Mouse (Mus musculus) midbrain, embryonic 13.5 days (tissue): Measurements from ENCODE around the gene Serpina1d. TPM values are rescaled to one million over a fixed set of nuclear protein-coding genes. Genes with fewer than 3 reads are reported as not detected.
"Not testable (repeated sequence)": the region's sequence is repeated elsewhere in the genome, so short reads cannot be mapped to it uniquely, and the experiment has no call there.

Experiments
- ATAC-seq: fragments of 200-750 bp; cut with Nextera tagmentation; 2 replicates; pipeline ENCODE4 v1.8.0; 2017; ENCODE audit warnings: mild to moderate bottlenecking, moderate TSS enrichment, moderate library complexity
- H3K27ac ChIP-seq: fragments of 300-500 bp; sonication (generic); 2 replicates; pipeline ENCODE4 v1.5.1; 2015; ENCODE audit warnings: inconsistent platforms, mild to moderate bottlenecking, moderate library complexity
- H3K27me3 ChIP-seq: fragments of 300-500 bp; sonication (generic); 2 replicates; pipeline ENCODE4 v1.6.1; 2015; ENCODE audit warnings: mild to moderate bottlenecking, inconsistent platforms
- H3K36me3 ChIP-seq: fragments of 300-500 bp; sonication (generic); 2 replicates; pipeline ENCODE4 v1.6.1; 2015; ENCODE audit warnings: mild to moderate bottlenecking, inconsistent platforms
- H3K4me1 ChIP-seq: fragments of 300-500 bp; sonication (generic); replicated peaks from 2 replicates; pipeline ENCODE4 v1.6.1; 2015; ENCODE audit warnings: inconsistent platforms
- H3K4me2 ChIP-seq: fragments of 300-500 bp; sonication (generic); replicated peaks from 2 replicates; pipeline ENCODE4 v1.6.1; 2015; ENCODE audit warnings: moderate library complexity, mild to moderate bottlenecking, inconsistent platforms
- H3K4me3 ChIP-seq: fragments of 300-500 bp; sonication (generic); replicated peaks from 2 replicates; pipeline ENCODE4 v1.5.1; 2015; ENCODE audit warnings: mild to moderate bottlenecking, inconsistent platforms
- H3K9ac ChIP-seq: fragments of 300-500 bp; sonication (generic); replicated peaks from 2 replicates; pipeline ENCODE4 v1.6.1; 2015; ENCODE audit warnings: mild to moderate bottlenecking, inconsistent platforms
- H3K9me3 ChIP-seq: fragments of 300-500 bp; sonication (generic); 2 replicates; pipeline ENCODE4 v1.6.1; 2016; ENCODE audit warnings: mild to moderate bottlenecking, inconsistent platforms
- WGBS: fragments of 180-500 bp; shearing (Covaris S2); methylation state at CpG from one replicate; pipeline ENCODE4 v1.1.7; 2015; 5-methylcytosine and 5-hydroxymethylcytosine counted together
- polyA plus RNA-seq: library from polyadenylated mRNA; unstranded; fragments of >200 nt; fragmentation: Nextera tagmentation; extraction: Ambion mirVana; gene quantifications from 2 replicates; pipeline ENCODE4 v1.2.1, GENCODE M21; 2015

Gene Serpina1d
- polyA plus RNA-seq: not detected in 2 replicates

DNA sequence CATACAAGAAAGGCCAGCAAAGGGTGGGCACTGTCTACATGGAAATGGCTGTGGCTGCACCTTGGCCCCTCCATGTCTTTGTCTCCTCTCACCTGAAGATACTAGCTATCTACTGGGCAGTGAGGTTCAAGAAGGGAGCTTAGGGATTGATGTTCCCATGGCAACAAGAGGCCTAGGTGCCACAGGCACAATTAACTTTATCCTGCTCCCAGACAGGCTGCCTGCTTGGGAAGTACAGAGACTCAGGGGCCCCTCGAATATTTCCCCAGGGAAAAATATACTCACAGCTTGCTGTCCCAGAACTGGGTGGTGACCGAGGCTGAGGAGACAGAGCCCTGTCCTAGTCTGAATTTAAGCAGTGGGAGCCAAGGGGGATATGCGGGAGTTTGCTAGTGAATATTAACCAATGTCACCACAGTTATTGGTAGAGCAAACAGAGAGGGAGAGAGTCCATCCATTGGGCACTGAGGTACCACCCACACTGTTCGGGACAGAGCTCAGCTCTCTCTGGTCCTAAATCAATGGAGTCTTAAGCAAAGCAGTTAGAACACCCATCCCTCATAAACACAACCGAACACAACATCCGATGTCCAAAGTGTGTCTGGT is at the start of gene Serpina1d:
Gene Serpina1d, minus strand, starts transcription at position 347 of the 606 bp plus-strand sequence.
- H3K27ac ChIP-seq, H3K36me3 ChIP-seq, H3K4me3 ChIP-seq, ATAC-seq, H3K9ac ChIP-seq, H3K27me3 ChIP-seq, H3K9me3 ChIP-seq, H3K4me2 ChIP-seq, H3K4me1 ChIP-seq: not testable (repeated sequence)
- WGBS: 82% methylated on average over 6 of the region's 6 CpGs

DNA sequence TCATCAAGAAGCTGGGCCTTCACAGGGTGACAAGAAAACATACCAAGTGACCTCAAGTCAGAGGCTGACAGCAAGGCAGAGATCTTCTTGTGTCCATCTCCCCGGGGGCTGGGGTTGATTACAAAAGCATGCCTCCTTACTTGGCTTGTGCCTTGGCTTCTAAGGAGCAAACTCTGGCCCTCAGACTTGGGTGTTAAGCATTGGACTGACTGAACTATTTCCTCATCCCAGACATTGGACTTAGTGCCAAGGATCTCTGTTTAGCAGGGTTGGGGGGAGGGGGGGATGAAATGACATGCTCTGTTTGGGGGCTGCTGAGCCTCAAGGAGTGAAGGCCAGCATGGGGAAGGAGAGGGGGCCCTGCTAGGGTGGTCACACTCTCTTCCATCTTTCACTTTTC is 2.8 kb downstream of the Serpina1d start:
- H3K9ac ChIP-seq, H3K36me3 ChIP-seq, H3K27me3 ChIP-seq, H3K4me3 ChIP-seq, ATAC-seq, H3K27ac ChIP-seq, H3K4me2 ChIP-seq, H3K4me1 ChIP-seq: not testable (repeated sequence)
- WGBS: 71% methylated on average over 1 of the region's 1 CpGs
- H3K9me3 ChIP-seq: peaks cover 11% of the 10 kb centered on the region

DNA sequence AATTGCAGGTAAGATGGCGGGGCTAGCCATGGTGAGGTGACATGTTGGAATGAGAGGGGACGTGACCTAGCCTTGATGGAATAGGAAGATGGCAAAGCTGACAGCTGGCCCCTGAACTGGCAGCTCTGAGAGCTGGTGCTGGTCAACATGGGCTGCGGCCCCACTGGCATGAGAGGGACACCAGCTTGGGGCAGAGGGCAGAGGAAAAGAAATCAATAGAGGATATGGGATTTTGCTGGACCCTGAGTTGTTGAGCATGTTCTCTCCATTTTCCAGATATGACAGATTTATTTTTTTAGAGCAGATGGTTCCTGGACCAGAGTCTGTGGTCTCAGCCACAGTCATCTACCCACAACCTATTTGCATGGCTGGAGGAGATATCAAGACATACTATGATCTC is 10.3 kb downstream of the Serpina1d start:
- 80% methylated on average over 3 of the region's 3 CpGs for WGBS
- H3K4me3 ChIP-seq, H3K36me3 ChIP-seq, H3K27me3 ChIP-seq, H3K4me1 ChIP-seq, H3K27ac ChIP-seq, ATAC-seq, H3K4me2 ChIP-seq, H3K9ac ChIP-seq: not testable (repeated sequence)
- H3K9me3 ChIP-seq: peaks cover 16% of the 10 kb centered on the region

DNA sequence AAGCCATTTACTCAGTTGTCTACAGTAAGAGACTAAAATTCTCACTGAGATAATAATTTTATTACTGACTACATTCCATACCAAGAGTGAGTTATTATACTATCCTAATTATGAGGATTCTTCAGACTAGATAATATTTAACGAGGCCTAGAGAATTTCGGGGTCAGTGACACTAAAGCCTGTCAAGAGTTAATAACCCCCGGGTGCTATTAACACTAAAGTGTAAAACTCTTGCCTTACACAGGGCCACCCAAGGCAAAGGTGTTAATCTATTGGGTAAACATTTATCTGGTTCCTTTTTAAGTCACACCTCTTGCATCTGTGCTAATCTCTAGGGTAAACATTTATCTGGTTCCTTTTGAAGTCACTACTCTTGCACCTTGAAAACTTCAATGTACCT is 13.1 kb downstream of the Serpina1d start:
- H3K9me3 ChIP-seq, H3K27me3 ChIP-seq, ATAC-seq, H3K4me1 ChIP-seq, H3K27ac ChIP-seq, H3K4me2 ChIP-seq, H3K9ac ChIP-seq, H3K4me3 ChIP-seq, H3K36me3 ChIP-seq: not testable (repeated sequence)
- WGBS: 90% methylated on average over 3 of the region's 3 CpGs

DNA sequence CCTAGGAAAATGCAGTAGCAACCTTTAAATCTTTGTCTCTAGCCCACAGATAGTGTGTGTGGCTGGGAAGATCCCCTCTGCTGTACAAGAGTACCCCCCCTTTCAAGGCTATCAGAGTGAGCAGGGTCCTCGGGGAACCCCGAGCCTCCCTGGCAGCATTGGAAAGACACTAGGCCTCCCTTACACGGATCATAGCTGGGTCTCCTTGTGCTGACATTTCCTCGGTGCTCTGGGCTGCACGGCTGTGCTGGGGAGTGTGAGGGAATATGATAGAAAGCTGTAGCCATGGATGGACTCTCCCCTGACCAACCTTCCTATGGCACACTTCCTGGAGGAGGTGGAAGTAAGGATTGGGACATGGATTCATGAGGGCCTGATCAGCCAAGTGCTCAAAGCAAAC is 27.4 kb downstream of the Serpina1d start:
- not testable (repeated sequence) for H3K4me1 ChIP-seq, H3K36me3 ChIP-seq, H3K4me3 ChIP-seq, H3K27me3 ChIP-seq, H3K4me2 ChIP-seq, H3K27ac ChIP-seq, H3K9me3 ChIP-seq, H3K9ac ChIP-seq, ATAC-seq
- 86% methylated on average over 5 of the region's 5 CpGs for WGBS

DNA sequence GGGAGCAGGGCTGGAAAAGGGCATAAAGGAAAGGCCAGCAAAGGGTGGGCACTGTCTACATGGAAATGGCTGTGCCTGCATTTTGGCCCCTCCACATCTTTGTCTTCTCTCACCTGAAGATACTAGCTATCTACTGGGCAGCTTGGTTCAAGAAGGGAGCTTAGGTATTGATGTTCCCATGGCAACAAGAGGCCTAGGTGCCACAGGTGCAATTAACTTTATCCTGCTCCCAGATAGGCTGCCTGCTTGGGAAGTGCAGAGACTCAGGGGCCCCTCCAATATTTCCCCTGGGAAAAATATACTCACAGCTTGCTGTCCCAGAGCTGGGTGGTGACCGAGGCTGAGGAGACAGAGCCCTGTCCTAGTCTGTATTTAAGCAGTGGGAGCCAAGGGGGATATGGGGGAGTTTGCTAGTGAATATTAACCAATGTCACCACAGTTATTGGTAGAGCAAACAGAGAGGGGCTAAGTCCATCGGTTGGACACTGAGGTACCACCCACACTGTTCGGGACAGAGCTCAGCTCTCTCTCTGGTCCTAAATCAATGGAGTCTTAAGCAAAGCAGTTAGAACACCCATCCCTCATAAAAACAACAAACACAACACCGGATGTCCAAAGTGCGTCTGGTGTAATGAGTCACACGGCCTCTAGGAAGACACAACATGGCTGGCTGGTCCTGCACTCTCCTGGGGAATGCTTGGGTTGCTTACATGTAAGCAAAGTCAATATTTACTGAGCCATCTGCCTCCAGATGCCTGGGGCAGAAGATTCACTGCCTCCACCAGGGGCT is 35.4 kb downstream of the Serpina1d start:
- H3K4me1 ChIP-seq, H3K27ac ChIP-seq, H3K27me3 ChIP-seq, H3K9me3 ChIP-seq, H3K36me3 ChIP-seq, H3K9ac ChIP-seq, H3K4me2 ChIP-seq, ATAC-seq, H3K4me3 ChIP-seq: not testable (repeated sequence)
- WGBS: 93% methylated on average over 6 of the region's 6 CpGs

DNA sequence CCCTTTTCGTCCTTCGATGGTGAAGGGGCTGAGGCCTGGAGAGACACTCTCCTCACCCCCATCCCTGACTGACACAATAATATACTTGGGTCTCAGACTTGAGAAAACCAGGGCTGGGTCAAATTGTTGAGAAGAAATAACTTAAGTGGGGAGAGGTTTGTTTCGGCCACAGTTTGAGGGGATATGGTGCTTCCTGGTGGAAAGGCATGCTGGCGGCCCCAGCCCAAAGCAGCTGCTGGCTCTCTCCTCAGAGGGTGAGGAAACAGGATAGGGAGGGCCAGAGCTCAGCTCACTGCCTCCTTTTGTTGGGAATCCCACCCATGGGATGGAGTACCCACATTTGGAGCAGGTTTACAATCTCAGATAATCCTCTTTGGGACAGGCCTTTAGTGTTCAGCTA is 37.8 kb downstream of the Serpina1d start:
- H3K27ac ChIP-seq, H3K4me3 ChIP-seq, ATAC-seq, H3K9me3 ChIP-seq, H3K36me3 ChIP-seq, H3K4me1 ChIP-seq, H3K9ac ChIP-seq, H3K27me3 ChIP-seq, H3K4me2 ChIP-seq: not testable (repeated sequence)
- 89% methylated on average over 4 of the region's 4 CpGs for WGBS

DNA sequence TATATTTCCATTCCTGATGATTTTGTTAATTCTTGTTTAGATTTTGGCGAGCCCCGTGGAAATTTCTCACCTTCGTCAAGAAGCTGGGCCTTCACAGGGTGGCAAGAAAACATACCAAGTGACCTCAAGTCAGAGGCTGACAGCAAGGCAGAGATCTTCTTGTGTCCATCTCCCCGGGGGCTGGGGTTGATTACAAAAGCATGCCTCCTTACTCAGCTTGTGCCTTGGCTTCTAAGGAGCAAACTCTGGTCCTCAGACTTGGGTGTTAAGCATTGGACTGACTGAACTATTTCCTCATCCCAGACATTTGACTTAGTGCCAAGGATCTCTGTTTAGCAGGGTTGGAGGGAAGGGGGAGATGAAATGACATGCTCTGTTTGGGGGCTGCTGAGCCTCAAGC is 38.3 kb downstream of the Serpina1d start:
- not testable (repeated sequence) for ATAC-seq, H3K9ac ChIP-seq
- WGBS: 92% methylated on average over 4 of the region's 4 CpGs

More for the DNA sequence above, 38.3 kb downstream of the Serpina1d start:
- not testable (repeated sequence) for H3K27me3 ChIP-seq, H3K4me2 ChIP-seq, H3K9me3 ChIP-seq, H3K4me1 ChIP-seq, H3K27ac ChIP-seq, H3K4me3 ChIP-seq, H3K36me3 ChIP-seq

Other genes starting within 250 kb of the Serpina1d start
- gene Ppp4r4, start 241.3 kb downstream of the Serpina1d start, polyA plus RNA-seq: 2.0 and 2.2 TPM in 2 replicates
- gene Serpina10, start 142.1 kb downstream of the Serpina1d start, polyA plus RNA-seq: 0.05 TPM in 1 of 2 replicates, not detected in the other
- gene Serpina6, start 116.4 kb downstream of the Serpina1d start, polyA plus RNA-seq: 0.26 TPM in 1 of 2 replicates, not detected in the other
- gene Serpina16, start 97.5 kb downstream of the Serpina1d start, polyA plus RNA-seq: not detected in 2 replicates
- 0.13 TPM in 1 of 2 replicates, not detected in the other for gene Serpina1f, start 78.1 kb downstream of the Serpina1d start, polyA plus RNA-seq
- gene Serpina1b, start 56.8 kb upstream of the Serpina1d start, polyA plus RNA-seq: 1.1 TPM in 1 of 2 replicates, not detected in the other
- gene Serpina1a, start 90.0 kb upstream of the Serpina1d start, polyA plus RNA-seq: 0.50 TPM in 1 of 2 replicates, not detected in the other
- gene Serpina1c, start 131.3 kb upstream of the Serpina1d start, polyA plus RNA-seq: 0.22 TPM in 1 of 2 replicates, not detected in the other
- 0.16 TPM in 1 of 2 replicates, not detected in the other for gene Serpina1e, start 185.4 kb upstream of the Serpina1d start, polyA plus RNA-seq
- not detected in 2 replicates for gene Serpina11, start 216.4 kb upstream of the Serpina1d start, polyA plus RNA-seq
- gene Serpina9, start 240.2 kb upstream of the Serpina1d start, polyA plus RNA-seq: not detected in 2 replicates